Mouse (Mus musculus) hindbrain, embryonic 15.5 days (tissue): Measurements from ENCODE around the gene Six1. TPM values are rescaled to one million over a fixed set of nuclear protein-coding genes. Genes with fewer than 3 reads are reported as not detected.

Source experiments
- ATAC-seq: fragments of 200-750 bp; cut with Nextera tagmentation; 2 replicates; pipeline ENCODE4 v1.8.0; 2017; ENCODE audit warnings: low read depth, moderate number of reproducible peaks, moderate TSS enrichment; ENCODE audit not compliant: low FRiP score
- H3K27ac ChIP-seq: fragments of 300-500 bp; sonication (generic); replicated peaks from 2 replicates; pipeline ENCODE4 v1.5.1; 2015; ENCODE audit warnings: mild to moderate bottlenecking, inconsistent platforms
- H3K27me3 ChIP-seq: fragments of 300-500 bp; sonication (generic); 2 replicates; pipeline ENCODE4 v1.6.1; 2015; ENCODE audit warnings: control low read depth, inconsistent platforms
- H3K36me3 ChIP-seq: fragments of 300-500 bp; sonication (generic); 2 replicates; pipeline ENCODE4 v1.6.1; 2015; ENCODE audit warnings: control low read depth, inconsistent platforms
- H3K4me1 ChIP-seq: fragments of 300-500 bp; sonication (generic); replicated peaks from 2 replicates; pipeline ENCODE4 v1.6.1; 2015; ENCODE audit warnings: control low read depth, inconsistent platforms
- H3K4me2 ChIP-seq: fragments of 300-500 bp; sonication (generic); 2 replicates; pipeline ENCODE4 v1.6.1; 2015; ENCODE audit warnings: moderate library complexity, mild to moderate bottlenecking, inconsistent platforms
- H3K4me3 ChIP-seq: fragments of 300-500 bp; sonication (generic); 2 replicates; pipeline ENCODE4 v1.5.1; 2015; ENCODE audit warnings: mild to moderate bottlenecking, inconsistent platforms
- H3K9ac ChIP-seq: fragments of 300-500 bp; sonication (generic); 2 replicates; pipeline ENCODE4 v1.6.1; 2015; ENCODE audit warnings: inconsistent platforms
- H3K9me3 ChIP-seq: fragments of 300-500 bp; sonication (generic); 2 replicates; pipeline ENCODE4 v1.6.1; 2016; ENCODE audit warnings: control low read depth, inconsistent platforms
- WGBS: fragments of 180-500 bp; shearing (Covaris S2); methylation state at CpG from one replicate; pipeline ENCODE4 v1.1.7; 2015; 5-methylcytosine and 5-hydroxymethylcytosine counted together
- polyA plus RNA-seq: library from polyadenylated mRNA; unstranded; fragments of >200 nt; fragmentation: Nextera tagmentation; extraction: Ambion mirVana; gene quantifications from 2 replicates; pipeline ENCODE4 v1.2.1, GENCODE M21; 2015

The Six1 gene
- polyA plus RNA-seq, 1 experiment from 2014 or later = 0.65 TPM

- H3K9ac ChIP-seq = no peak overlapping the region
- no peaks in the 10 kb centered on the region for H3K36me3 ChIP-seq
- H3K4me3 ChIP-seq = no peak overlapping the region
- no peak overlapping the region for H3K4me2 ChIP-seq
- under 1% methylated on average over 37 of the region's 41 CpGs for WGBS
- no peak for ATAC-seq
- no peak overlapping the region for H3K27ac ChIP-seq
- no peaks in the 10 kb centered on the region for H3K9me3 ChIP-seq
- no peaks in the 10 kb centered on the region for H3K4me1 ChIP-seq
- H3K27me3 ChIP-seq = peaks cover 83% of the 10 kb centered on the region
These were observed 14.4 kb downstream of the Six1 start for GRCm38 (mm10) chr12:73038992-73039938.

GRCm38 (mm10) chr12:73038441-73038991 is 15.2 kb downstream of the Six1 start:
- Histone ChIP-seq H3K4me2 (no peak overlapping the region), H3K9ac (no peak overlapping the region), H3K27me3 (peaks cover 85% of the 10 kb centered on the region), H3K4me1 (no peaks in the 10 kb centered on the region), H3K9me3 (no peaks in the 10 kb centered on the region), H3K4me3 (no peak overlapping the region), H3K27ac (no peak overlapping the region), H3K36me3 (no peaks in the 10 kb centered on the region)
- no peak for ATAC-seq
- WGBS = 2% methylated on average over 12 of the region's 12 CpGs

GRCm38 (mm10) chr12:73037385-73038160 is 16.1 kb downstream of the Six1 start:
- H3K36me3 ChIP-seq = no peaks in the 10 kb centered on the region
- H3K4me2 ChIP-seq = no peak overlapping the region
- no peak overlapping the region for H3K4me3 ChIP-seq
- H3K9ac ChIP-seq = no peak overlapping the region
- no peak overlapping the region for H3K27ac ChIP-seq
- H3K9me3 ChIP-seq = no peaks in the 10 kb centered on the region
- H3K27me3 ChIP-seq = peaks cover 86% of the 10 kb centered on the region
- no peaks in the 10 kb centered on the region for H3K4me1 ChIP-seq
- 7% methylated on average over 7 of the region's 7 CpGs for WGBS
- ATAC-seq = no peak

GRCm38 (mm10) chr12:73034901-73035895 is 18.5 kb downstream of the Six1 start:
- no peaks in the 10 kb centered on the region for H3K4me1 ChIP-seq
- 3% methylated on average over 38 of the region's 43 CpGs for WGBS
- peak overlapping the region; percentile 9; the same call in 1 of the 2 replicates for H3K4me2 ChIP-seq
- H3K9ac ChIP-seq = no peak overlapping the region
- no peak overlapping the region for H3K27ac ChIP-seq
- H3K36me3 ChIP-seq = no peaks in the 10 kb centered on the region
- no peak overlapping the region for H3K4me3 ChIP-seq
- H3K9me3 ChIP-seq = no peaks in the 10 kb centered on the region
- ATAC-seq = no peak
- peaks cover 77% of the 10 kb centered on the region for H3K27me3 ChIP-seq

- no peak overlapping the region for H3K4me2 ChIP-seq
- no peak for ATAC-seq
- H3K9me3 ChIP-seq = no peaks in the 10 kb centered on the region
- no peak overlapping the region for H3K9ac ChIP-seq
- no peak overlapping the region for H3K4me3 ChIP-seq
- WGBS = 77% methylated on average over 3 of the region's 3 CpGs
- H3K27me3 ChIP-seq = peaks cover 63% of the 10 kb centered on the region
- no peaks in the 10 kb centered on the region for H3K4me1 ChIP-seq
- H3K36me3 ChIP-seq = no peaks in the 10 kb centered on the region
- H3K27ac ChIP-seq = no peak overlapping the region
These were observed 21.0 kb downstream of the Six1 start for GRCm38 (mm10) chr12:73032665-73033064.

- no peak for ATAC-seq
- Histone ChIP-seq H3K9me3 (no peaks in the 10 kb centered on the region), H3K4me2 (no peak overlapping the region), H3K27ac (no peak overlapping the region), H3K4me1 (no peaks in the 10 kb centered on the region), H3K27me3 (peaks cover 53% of the 10 kb centered on the region), H3K4me3 (no peak overlapping the region), H3K9ac (no peak overlapping the region), H3K36me3 (no peaks in the 10 kb centered on the region)
- WGBS = 69% methylated on average over 4 of the region's 4 CpGs
These were observed 22.4 kb downstream of the Six1 start for GRCm38 (mm10) chr12:73031315-73031714.

GRCm38 (mm10) chr12:73025490-73025889 is 28.2 kb downstream of the Six1 start:
- no peaks in the 10 kb centered on the region for H3K9me3 ChIP-seq
- no peaks in the 10 kb centered on the region for H3K36me3 ChIP-seq
- ATAC-seq = no peak
- H3K27ac ChIP-seq = no peak overlapping the region
- 76% methylated on average over 8 of the region's 8 CpGs for WGBS
- no peak overlapping the region for H3K4me3 ChIP-seq
- no peak overlapping the region for H3K9ac ChIP-seq
- no peaks in the 10 kb centered on the region for H3K4me1 ChIP-seq
- H3K4me2 ChIP-seq = no peak overlapping the region
- H3K27me3 ChIP-seq = 0 out of 2 replicates have a peak, but pooled peaks cover 9% of the 10 kb centered on the region

- Histone ChIP-seq H3K27me3 (no peaks in the 10 kb centered on the region), H3K9ac (no peak overlapping the region), H3K4me1 (no peaks in the 10 kb centered on the region), H3K9me3 (no peaks in the 10 kb centered on the region), H3K36me3 (no peaks in the 10 kb centered on the region), H3K4me3 (no peak overlapping the region), H3K4me2 (no peak overlapping the region), H3K27ac (no peak overlapping the region)
- 6% methylated on average over 4 of the region's 4 CpGs for WGBS
- ATAC-seq = no peak
These were observed 32.7 kb downstream of the Six1 start for GRCm38 (mm10) chr12:73020941-73021340.

GRCm38 (mm10) chr12:73020422-73020821 is 33.3 kb downstream of the Six1 start:
- H3K4me1 ChIP-seq = no peaks in the 10 kb centered on the region
- ATAC-seq = no peak
- H3K4me2 ChIP-seq = no peak overlapping the region
- H3K27me3 ChIP-seq = no peaks in the 10 kb centered on the region
- 54% methylated on average over 3 of the region's 3 CpGs for WGBS
- H3K36me3 ChIP-seq = no peaks in the 10 kb centered on the region
- H3K4me3 ChIP-seq = no peak overlapping the region
- no peak overlapping the region for H3K9ac ChIP-seq
- H3K27ac ChIP-seq = no peak overlapping the region
- H3K9me3 ChIP-seq = no peaks in the 10 kb centered on the region

- ATAC-seq = no peak
- 85% methylated on average over 4 of the region's 4 CpGs for WGBS
- Histone ChIP-seq H3K27me3 (no peaks in the 10 kb centered on the region), H3K9me3 (no peaks in the 10 kb centered on the region), H3K4me2 (no peak overlapping the region), H3K4me3 (no peak overlapping the region), H3K4me1 (no peaks in the 10 kb centered on the region), H3K36me3 (no peaks in the 10 kb centered on the region), H3K27ac (no peak overlapping the region), H3K9ac (no peak overlapping the region)
These were observed 34.8 kb downstream of the Six1 start for GRCm38 (mm10) chr12:73018838-73019237.

- Histone ChIP-seq H3K4me3 (no peak overlapping the region), H3K9me3 (no peaks in the 10 kb centered on the region), H3K4me2 (no peak overlapping the region), H3K4me1 (no peaks in the 10 kb centered on the region), H3K27ac (no peak overlapping the region), H3K27me3 (no peaks in the 10 kb centered on the region), H3K9ac (no peak overlapping the region), H3K36me3 (no peaks in the 10 kb centered on the region)
- WGBS = 82% methylated on average over 4 of the region's 4 CpGs
- no peak for ATAC-seq
These were observed 37.5 kb downstream of the Six1 start for GRCm38 (mm10) chr12:73016171-73016570.
